Mouse (Mus musculus): ENCODE data around the gene Sit1. TPM values are rescaled to one million over a fixed set of nuclear protein-coding genes. Genes with fewer than 3 reads are reported as not detected.

The Sit1 gene
- 15.3 and 17.1 TPM in 2 replicates for polyA plus RNA-seq (2012; rRNA removed)

DNA sequence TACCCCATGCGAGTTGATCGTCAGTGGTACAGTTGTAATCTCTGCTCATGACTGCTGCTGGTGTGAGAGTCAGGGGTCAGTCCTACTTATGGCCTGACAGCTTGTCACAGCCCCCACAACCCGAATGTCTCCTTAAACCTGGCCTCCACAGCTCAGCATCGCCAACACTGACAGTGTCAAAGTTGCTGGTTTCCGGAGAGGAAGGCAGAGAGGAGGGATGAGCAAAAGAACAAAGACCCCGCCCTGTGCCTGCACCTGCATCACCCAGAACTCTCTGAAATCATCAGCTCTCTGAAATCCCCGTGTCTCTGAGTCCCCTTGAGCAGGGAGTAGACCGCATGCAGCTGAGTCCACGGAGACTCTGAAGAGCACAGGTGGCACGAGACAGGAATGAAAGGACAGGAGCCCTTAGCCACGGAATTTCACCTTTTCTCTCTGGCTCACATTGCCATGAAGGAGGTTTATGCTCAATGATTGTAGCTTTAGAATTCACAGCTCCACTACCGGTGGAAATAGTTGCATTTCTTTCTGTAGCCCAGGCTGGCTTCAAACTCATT, at the start of gene Sit1:
Sit1 (minus strand) TSS at position 200 of the 557 bp plus-strand sequence.
- TF ChIP-seq CTCF (IDR thresholded peaks at IDR 0.05; ENCODE audit: extremely low read depth, insufficient read depth, insufficient read length, insufficient replicate concordance) (no peak), POLR2A (IDR thresholded peaks at IDR 0.05; ENCODE audit: low read depth, low read length) (no peak)
- peak within 1 kb of the TSS; percentile 52 for H3K4me3 ChIP-seq (ENCODE audit: extremely low read depth, insufficient read depth, insufficient read length)
- no peaks in the 10 kb centered on the region for H3K27me3 ChIP-seq (ENCODE audit: control insufficient read depth, insufficient read depth, low read length)
- peaks cover 27% of the 10 kb centered on the region; the same call in 1 of the 2 replicates for H3K4me1 ChIP-seq (ENCODE audit: control insufficient read depth, insufficient read depth, insufficient read length)
- DNase-seq (ENCODE audit: low read depth in 1 of 2, low spot score in 2 of 2): peak in 1 of 2 experiments; percentile 40
- 26% methylated on average over 12 of the region's 12 CpGs for WGBS
- no peaks in the 10 kb centered on the region for H3K36me3 ChIP-seq (ENCODE audit: control insufficient read depth, insufficient read depth, low read length)
- peak within 1 kb of the TSS; percentile 63 for H3K27ac ChIP-seq (ENCODE audit: insufficient read depth, low read length)

GRCm38 (mm10) chr4:43533270-43533669, 49.7 kb upstream of the Sit1 start:
- Histone ChIP-seq H3K4me1 (ENCODE audit: control insufficient read depth, insufficient read depth, insufficient read length) (no peaks in the 10 kb centered on the region), H3K27ac (ENCODE audit: insufficient read depth, low read length) (peak overlapping the region; percentile 52), H3K27me3 (ENCODE audit: control insufficient read depth, insufficient read depth, low read length) (no peaks in the 10 kb centered on the region), H3K4me3 (ENCODE audit: extremely low read depth, insufficient read depth, insufficient read length) (no peak overlapping the region), H3K36me3 (ENCODE audit: control insufficient read depth, insufficient read depth, low read length) (peaks cover 68% of the 10 kb centered on the region)
- DNase-seq (ENCODE audit: low read depth in 1 of 2, low spot score in 2 of 2): no peak
- no peak for TF ChIP-seq POLR2A (IDR thresholded peaks at IDR 0.05; ENCODE audit: low read depth, low read length)
- no peak for TF ChIP-seq CTCF (IDR thresholded peaks at IDR 0.05; ENCODE audit: extremely low read depth, insufficient read depth, insufficient read length, insufficient replicate concordance)
- WGBS: 81% methylated on average over 9 of the region's 9 CpGs

- peak; percentile 60 to 73 for DNase-seq (ENCODE audit: low read depth in 1 of 2, low spot score in 2 of 2)
- Histone ChIP-seq H3K4me3 (ENCODE audit: extremely low read depth, insufficient read depth, insufficient read length) (no peak overlapping the region), H3K4me1 (ENCODE audit: control insufficient read depth, insufficient read depth, insufficient read length) (no peaks in the 10 kb centered on the region), H3K27ac (ENCODE audit: insufficient read depth, low read length) (no peak overlapping the region), H3K27me3 (ENCODE audit: control insufficient read depth, insufficient read depth, low read length) (no peaks in the 10 kb centered on the region; the same call in 1 of the 2 replicates), H3K36me3 (ENCODE audit: control insufficient read depth, insufficient read depth, low read length) (peaks cover 45% of the 10 kb centered on the region)
- TF ChIP-seq POLR2A (IDR thresholded peaks at IDR 0.05; ENCODE audit: low read depth, low read length) (no peak), CTCF (IDR thresholded peaks at IDR 0.05; ENCODE audit: extremely low read depth, insufficient read depth, insufficient read length, insufficient replicate concordance) (peak; percentile 74; the same call in 1 of the 2 replicates)
- 21% methylated on average over 7 of the region's 7 CpGs for WGBS
These were observed 47.0 kb upstream of the Sit1 start for GRCm38 (mm10) chr4:43530581-43530980.

DNA sequence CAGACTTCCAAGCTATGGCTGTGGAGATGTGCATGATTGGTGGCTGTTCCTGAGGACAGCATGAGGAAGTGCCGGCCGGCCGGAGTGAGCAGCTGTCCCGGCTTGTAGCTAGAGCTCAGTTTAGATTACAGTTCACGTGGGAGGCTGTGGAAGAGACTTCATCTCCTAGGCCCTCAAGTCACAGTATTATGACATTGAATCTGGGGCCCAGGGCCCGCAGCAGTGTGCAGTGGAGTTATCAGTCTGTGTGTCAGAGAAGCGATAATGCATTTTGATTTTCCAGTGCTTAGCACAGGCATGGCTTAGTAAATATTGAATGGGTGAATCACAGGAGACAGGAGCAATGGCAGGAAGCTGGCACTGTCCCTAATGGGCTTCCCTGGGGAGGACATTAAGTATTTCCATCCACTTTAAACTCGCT, 46.6 kb upstream of the Sit1 start:
- H3K4me3 ChIP-seq (ENCODE audit: extremely low read depth, insufficient read depth, insufficient read length): no peak overlapping the region
- H3K27me3 ChIP-seq (ENCODE audit: control insufficient read depth, insufficient read depth, low read length): no peaks in the 10 kb centered on the region; the same call in 1 of the 2 replicates
- no peaks in the 10 kb centered on the region for H3K4me1 ChIP-seq (ENCODE audit: control insufficient read depth, insufficient read depth, insufficient read length)
- H3K27ac ChIP-seq (ENCODE audit: insufficient read depth, low read length): no peak overlapping the region
- 74% methylated on average over 8 of the region's 8 CpGs for WGBS
- no peak for DNase-seq (ENCODE audit: low read depth in 1 of 2, low spot score in 2 of 2)
- peaks cover 40% of the 10 kb centered on the region for H3K36me3 ChIP-seq (ENCODE audit: control insufficient read depth, insufficient read depth, low read length)
- no peak for TF ChIP-seq CTCF (IDR thresholded peaks at IDR 0.05; ENCODE audit: extremely low read depth, insufficient read depth, insufficient read length, insufficient replicate concordance)
- no peak for TF ChIP-seq POLR2A (IDR thresholded peaks at IDR 0.05; ENCODE audit: low read depth, low read length)

DNA sequence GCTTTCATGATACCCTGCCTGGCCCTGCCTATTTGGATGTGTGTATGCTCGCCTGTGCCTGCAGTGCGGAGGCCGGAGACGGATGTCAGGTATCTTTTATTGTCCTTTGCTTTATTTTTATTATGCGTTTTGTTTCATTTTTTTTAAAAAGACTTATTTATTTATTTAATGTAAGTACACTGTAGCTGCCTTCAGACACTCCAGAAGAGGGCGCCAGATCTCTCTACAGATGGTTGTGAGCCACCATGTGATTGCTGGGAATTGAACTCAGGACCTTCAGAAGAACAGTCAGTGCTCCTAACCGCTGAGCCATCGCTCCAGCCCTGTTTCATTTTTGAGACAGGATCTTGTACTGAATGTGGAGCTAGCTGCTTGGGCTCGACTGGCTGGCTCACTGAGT, 45.0 kb upstream of the Sit1 start:
- 86% methylated on average over 9 of the region's 9 CpGs for WGBS
- Histone ChIP-seq H3K27ac (ENCODE audit: insufficient read depth, low read length) (no peak overlapping the region), H3K4me1 (ENCODE audit: control insufficient read depth, insufficient read depth, insufficient read length) (peaks cover 4% of the 10 kb centered on the region; the same call in 1 of the 2 replicates), H3K27me3 (ENCODE audit: control insufficient read depth, insufficient read depth, low read length) (peaks cover 8% of the 10 kb centered on the region), H3K36me3 (ENCODE audit: control insufficient read depth, insufficient read depth, low read length) (peaks cover 25% of the 10 kb centered on the region), H3K4me3 (ENCODE audit: extremely low read depth, insufficient read depth, insufficient read length) (no peak overlapping the region)
- TF ChIP-seq POLR2A (IDR thresholded peaks at IDR 0.05; ENCODE audit: low read depth, low read length) (no peak), CTCF (IDR thresholded peaks at IDR 0.05; ENCODE audit: extremely low read depth, insufficient read depth, insufficient read length, insufficient replicate concordance) (no peak)
- no peak for DNase-seq (ENCODE audit: low read depth in 1 of 2, low spot score in 2 of 2)

GRCm38 (mm10) chr4:43527880-43528279, 44.3 kb upstream of the Sit1 start:
- H3K4me3 ChIP-seq (ENCODE audit: extremely low read depth, insufficient read depth, insufficient read length): no peak overlapping the region
- TF ChIP-seq POLR2A (IDR thresholded peaks at IDR 0.05; ENCODE audit: low read depth, low read length) (no peak), CTCF (IDR thresholded peaks at IDR 0.05; ENCODE audit: extremely low read depth, insufficient read depth, insufficient read length, insufficient replicate concordance) (peak; percentile 2; the same call in 1 of the 2 replicates)
- peaks cover 8% of the 10 kb centered on the region; the same call in 1 of the 2 replicates for H3K4me1 ChIP-seq (ENCODE audit: control insufficient read depth, insufficient read depth, insufficient read length)
- DNase-seq (ENCODE audit: low read depth in 1 of 2, low spot score in 2 of 2): no peak
- H3K27ac ChIP-seq (ENCODE audit: insufficient read depth, low read length): no peak overlapping the region
- peaks cover 11% of the 10 kb centered on the region for H3K27me3 ChIP-seq (ENCODE audit: control insufficient read depth, insufficient read depth, low read length)
- WGBS: 73% methylated on average over 5 of the region's 5 CpGs
- H3K36me3 ChIP-seq (ENCODE audit: control insufficient read depth, insufficient read depth, low read length): peaks cover 19% of the 10 kb centered on the region

DNA sequence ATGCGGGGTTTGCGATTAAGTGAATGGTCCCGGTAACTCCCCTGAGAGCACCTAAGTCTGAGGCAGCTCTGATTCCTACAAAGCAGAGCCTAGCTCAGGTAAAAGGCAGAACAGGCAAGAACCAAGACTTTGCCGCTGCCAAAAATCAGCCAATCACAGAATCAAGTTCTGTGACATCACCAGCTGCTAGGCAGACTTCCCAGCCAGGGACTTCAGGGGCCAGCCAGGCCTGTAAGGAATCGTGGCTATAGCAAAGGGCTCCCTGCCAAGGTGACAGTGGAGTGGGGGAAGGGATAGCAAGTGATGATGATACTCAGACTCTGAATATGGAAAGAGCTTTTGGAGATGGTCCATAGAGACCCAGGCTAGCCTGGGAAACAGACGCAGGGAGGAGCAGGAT, 36.4 kb upstream of the Sit1 start:
- peaks cover 8% of the 10 kb centered on the region; the same call in 1 of the 2 replicates for H3K4me1 ChIP-seq (ENCODE audit: control insufficient read depth, insufficient read depth, insufficient read length)
- WGBS: 30% methylated on average over 6 of the region's 6 CpGs
- no peak for TF ChIP-seq POLR2A (IDR thresholded peaks at IDR 0.05; ENCODE audit: low read depth, low read length)
- no peak for TF ChIP-seq CTCF (IDR thresholded peaks at IDR 0.05; ENCODE audit: extremely low read depth, insufficient read depth, insufficient read length, insufficient replicate concordance)
- no peaks in the 10 kb centered on the region for H3K36me3 ChIP-seq (ENCODE audit: control insufficient read depth, insufficient read depth, low read length)
- peak; percentile 64 to 87 for DNase-seq (ENCODE audit: low read depth in 1 of 2, low spot score in 2 of 2)
- H3K4me3 ChIP-seq (ENCODE audit: extremely low read depth, insufficient read depth, insufficient read length): no peak overlapping the region
- no peak overlapping the region for H3K27ac ChIP-seq (ENCODE audit: insufficient read depth, low read length)
- peaks cover 11% of the 10 kb centered on the region for H3K27me3 ChIP-seq (ENCODE audit: control insufficient read depth, insufficient read depth, low read length)

All from spleen, adult 2 months (tissue).